Mouse (Mus musculus): ENCODE measurements at regions not wholly inside any gene's neighbourhood (a gene's known extent, or its start where the extent isn't known, plus 50 kb on each side); places are given as distances from the start of the nearest gene placed in this dataset.

DNA sequence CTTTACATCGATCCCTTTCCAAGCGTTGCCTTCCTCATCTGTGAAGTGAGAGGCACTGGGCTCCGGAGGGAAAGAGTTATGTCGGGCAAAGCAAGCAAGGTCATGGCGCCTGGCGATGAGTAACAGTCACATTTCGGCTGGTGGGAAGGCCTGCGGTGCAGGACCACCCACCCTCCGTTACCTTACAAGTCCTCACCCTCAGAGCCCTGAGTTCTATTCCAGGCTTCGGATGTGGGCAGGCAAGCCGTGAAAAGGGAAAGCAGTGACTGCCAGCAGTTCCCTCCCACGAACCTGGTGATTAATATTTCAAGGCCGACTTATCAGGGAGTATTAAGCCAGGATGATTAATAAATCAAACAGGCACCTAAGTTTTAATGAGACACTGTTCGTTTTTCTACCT, 209.7 kb downstream of the Drd1 start:
- TF ChIP-seq CEBPB (IDR thresholded peaks at IDR 0.05; ENCODE audit: low read depth) (no peak), CTCF (IDR thresholded peaks at IDR 0.05; ENCODE audit: control insufficient read depth, insufficient read depth, insufficient read length) (no peak), MYOD1 (IDR thresholded peaks at IDR 0.05; ENCODE audit: control insufficient read depth, insufficient read length, low read depth) (no peak), MAX (IDR thresholded peaks at IDR 0.05) (no peak)

Data from C2C12 (cell line).